Mouse (Mus musculus): Measurements from ENCODE around the gene Clec12a.

DNA sequence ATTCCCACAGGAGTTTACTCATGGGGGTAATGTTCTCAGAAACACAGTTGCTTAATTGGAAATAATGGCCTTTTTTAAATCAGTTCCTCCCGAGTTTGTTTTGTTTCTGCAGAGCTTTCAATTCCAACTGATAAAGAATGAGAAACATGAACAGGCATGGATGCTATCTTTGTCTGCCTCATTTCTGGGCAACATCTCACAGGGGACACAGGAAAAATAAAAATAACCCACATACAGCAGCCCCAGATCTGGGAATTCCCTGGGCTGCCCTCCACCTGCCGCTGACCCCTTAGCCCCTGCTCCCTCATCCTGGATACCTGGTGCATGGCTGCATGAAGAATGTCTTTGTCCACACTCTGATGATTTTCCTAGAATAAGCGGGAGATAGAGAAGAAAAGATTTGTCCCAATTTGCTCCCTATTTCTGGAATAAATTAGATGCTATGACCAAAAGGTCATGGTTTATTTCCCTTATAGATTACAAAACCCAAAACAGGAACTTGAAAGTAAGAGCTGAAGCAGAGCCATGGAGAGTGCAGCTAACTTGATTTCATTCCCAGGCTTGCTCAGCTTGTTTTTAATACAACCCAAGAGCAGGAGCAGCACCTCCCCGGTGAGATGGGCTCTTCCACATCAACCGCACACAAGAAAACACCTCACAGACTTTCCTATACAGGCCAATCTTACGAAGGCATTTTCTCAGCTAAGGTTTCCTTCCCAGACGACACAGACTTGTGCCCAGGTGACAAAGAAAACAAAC is 27.1 kb downstream of the Clec12a start:
- TF ChIP-seq CTCF (IDR thresholded peaks at IDR 0.05; ENCODE audit: low read depth, low read length) = no peak
- no peak for TF ChIP-seq GATA1 (IDR thresholded peaks at IDR 0.05; ENCODE audit: borderline replicate concordance, low read length)
